Mouse (Mus musculus) lung, postnatal 14 days (tissue): Measurements from ENCODE around the gene Apba1.

Experiments
- DNase-seq: peaks from one replicate; pipeline ENCODE4 v3.0.0; 2021

The Apba1 gene

GRCm38 (mm10) chr19:23879862-23880261 lies 121.2 kb downstream of the Apba1 start:
- peak; percentile 24 for DNase-seq

- no peak for DNase-seq
Measured at GRCm38 (mm10) chr19:23886169-23886568, 127.5 kb downstream of the Apba1 start.

- no peak for DNase-seq
Measured at GRCm38 (mm10) chr19:23891421-23891820, 132.7 kb downstream of the Apba1 start.

GRCm38 (mm10) chr19:23892633-23893032 lies 133.9 kb downstream of the Apba1 start:
- DNase-seq = no peak

GRCm38 (mm10) chr19:23893093-23893889 lies 134.6 kb downstream of the Apba1 start:
- peak; percentile 51 for DNase-seq

GRCm38 (mm10) chr19:23893946-23894345 lies 135.3 kb downstream of the Apba1 start:
- no peak for DNase-seq

- DNase-seq = no peak
Measured at GRCm38 (mm10) chr19:23894822-23895221, 136.1 kb downstream of the Apba1 start.

- no peak for DNase-seq
Measured at GRCm38 (mm10) chr19:23896915-23897314, 138.2 kb downstream of the Apba1 start.

- no peak for DNase-seq
Measured at GRCm38 (mm10) chr19:23898501-23898900, 139.8 kb downstream of the Apba1 start.

GRCm38 (mm10) chr19:23901177-23901576 lies 142.5 kb downstream of the Apba1 start:
- DNase-seq = peak; percentile 66

GRCm38 (mm10) chr19:23901768-23902167 lies 143.1 kb downstream of the Apba1 start:
- DNase-seq = no peak

- no peak for DNase-seq
Measured at GRCm38 (mm10) chr19:23903066-23903465, 144.4 kb downstream of the Apba1 start.

- no peak for DNase-seq
Measured at GRCm38 (mm10) chr19:23904922-23905321, 146.2 kb downstream of the Apba1 start.

- no peak for DNase-seq
Measured at GRCm38 (mm10) chr19:23905772-23906171, 147.1 kb downstream of the Apba1 start.

GRCm38 (mm10) chr19:23910345-23910744 lies 151.7 kb downstream of the Apba1 start:
- DNase-seq = no peak

GRCm38 (mm10) chr19:23919384-23920219 lies 160.9 kb downstream of the Apba1 start:
- no peak for DNase-seq

- no peak for DNase-seq
Measured at GRCm38 (mm10) chr19:23920220-23920544, 161.5 kb downstream of the Apba1 start.

GRCm38 (mm10) chr19:23922601-23923000 lies 163.9 kb downstream of the Apba1 start:
- DNase-seq = no peak

GRCm38 (mm10) chr19:23924057-23924456 lies 165.4 kb downstream of the Apba1 start:
- no peak for DNase-seq

- no peak for DNase-seq
Measured at GRCm38 (mm10) chr19:23924791-23925190, 166.1 kb downstream of the Apba1 start.

GRCm38 (mm10) chr19:23925541-23925940 lies 166.9 kb downstream of the Apba1 start:
- DNase-seq = no peak

GRCm38 (mm10) chr19:23930826-23931225 lies 172.1 kb downstream of the Apba1 start:
- no peak for DNase-seq

- DNase-seq = no peak
Measured at GRCm38 (mm10) chr19:23941422-23941949, 182.8 kb downstream of the Apba1 start.

- DNase-seq = no peak
Measured at GRCm38 (mm10) chr19:23942886-23943285, 184.2 kb downstream of the Apba1 start.
